Mouse (Mus musculus) hindbrain, postnatal 0 days (tissue): ENCODE measurements around the gene N4bp2l2. TPM values are rescaled to one million over a fixed set of nuclear protein-coding genes. Genes with fewer than 3 reads are reported as not detected.

Source experiments
- ATAC-seq: fragments of 200-750 bp; cut with Nextera tagmentation; 2 replicates; pipeline ENCODE4 v1.8.0; 2017; ENCODE audit warnings: mild to moderate bottlenecking, moderate TSS enrichment, moderate library complexity
- DNase-seq: peaks from one replicate; pipeline ENCODE4 v3.0.0-alpha.2; 2015; ENCODE audit warnings: low spot score
- H3K27ac ChIP-seq: fragments of 300-500 bp; sonication (generic); 2 replicates; pipeline ENCODE4 v1.5.1; 2014; ENCODE audit warnings: mild to moderate bottlenecking
- H3K27me3 ChIP-seq: fragments of 300-500 bp; sonication (generic); 2 replicates; pipeline ENCODE4 v1.6.1; 2014; ENCODE audit warnings: low read length, mixed read lengths; ENCODE audit not compliant: insufficient read depth
- H3K36me3 ChIP-seq: fragments of 300-500 bp; sonication (generic); 2 replicates; pipeline ENCODE4 v1.6.1; 2014; ENCODE audit warnings: low read length, mixed read lengths; ENCODE audit not compliant: insufficient read depth
- H3K4me1 ChIP-seq: fragments of 300-500 bp; sonication (generic); 2 replicates; pipeline ENCODE4 v1.6.1; 2014; ENCODE audit warnings: antibody characterized with exemption, low read length, mixed read lengths; ENCODE audit not compliant: insufficient read depth
- H3K4me2 ChIP-seq: fragments of 300-500 bp; sonication (generic); 2 replicates; pipeline ENCODE4 v1.6.1; 2014; ENCODE audit warnings: low read depth, mild to moderate bottlenecking, low read length, moderate library complexity, mixed read lengths
- H3K4me3 ChIP-seq: fragments of 300-500 bp; sonication (generic); 2 replicates; pipeline ENCODE4 v1.5.1; 2014; ENCODE audit warnings: low read length
- H3K9ac ChIP-seq: fragments of 300-500 bp; sonication (generic); replicated peaks from 2 replicates; pipeline ENCODE4 v1.6.1; 2014; ENCODE audit warnings: mild to moderate bottlenecking, low read length, moderate library complexity, mixed read lengths
- H3K9me3 ChIP-seq: fragments of 300-500 bp; sonication (generic); 2 replicates; pipeline ENCODE4 v1.6.1; 2016; ENCODE audit warnings: low read length, mixed read lengths
- CTCF ChIP-seq: IDR thresholded peaks from 2 replicates; pipeline ENCODE4 v1.5.1; 2016; ENCODE audit warnings: antibody characterized with exemption, control low read depth, low read depth
- WGBS: fragments of 180-500 bp; shearing (Covaris S2); extraction: QIAGEN DNeasy Blood & Tissue Kit; methylation state at CpG from one replicate; pipeline ENCODE4 v1.1.7; 2014; 5-methylcytosine and 5-hydroxymethylcytosine counted together
- polyA plus RNA-seq: library from polyadenylated mRNA; unstranded; fragments of >200 nt; fragmentation: Nextera tagmentation; extraction: Ambion mirVana; gene quantifications from 2 replicates; pipeline ENCODE4 v1.2.1, GENCODE M21; 2015
- total RNA-seq: library from RNA; depleted of rRNA; stranded (reverse); fragments of >200 nt; gene quantifications from 2 replicates; pipeline ENCODE4 v1.2.3, GENCODE M21; 2014

N4bp2l2 gene
- total and polyA plus RNA-seq, 2 experiments from 2014 or later = 31.5 to 37.6 TPM

DNA sequence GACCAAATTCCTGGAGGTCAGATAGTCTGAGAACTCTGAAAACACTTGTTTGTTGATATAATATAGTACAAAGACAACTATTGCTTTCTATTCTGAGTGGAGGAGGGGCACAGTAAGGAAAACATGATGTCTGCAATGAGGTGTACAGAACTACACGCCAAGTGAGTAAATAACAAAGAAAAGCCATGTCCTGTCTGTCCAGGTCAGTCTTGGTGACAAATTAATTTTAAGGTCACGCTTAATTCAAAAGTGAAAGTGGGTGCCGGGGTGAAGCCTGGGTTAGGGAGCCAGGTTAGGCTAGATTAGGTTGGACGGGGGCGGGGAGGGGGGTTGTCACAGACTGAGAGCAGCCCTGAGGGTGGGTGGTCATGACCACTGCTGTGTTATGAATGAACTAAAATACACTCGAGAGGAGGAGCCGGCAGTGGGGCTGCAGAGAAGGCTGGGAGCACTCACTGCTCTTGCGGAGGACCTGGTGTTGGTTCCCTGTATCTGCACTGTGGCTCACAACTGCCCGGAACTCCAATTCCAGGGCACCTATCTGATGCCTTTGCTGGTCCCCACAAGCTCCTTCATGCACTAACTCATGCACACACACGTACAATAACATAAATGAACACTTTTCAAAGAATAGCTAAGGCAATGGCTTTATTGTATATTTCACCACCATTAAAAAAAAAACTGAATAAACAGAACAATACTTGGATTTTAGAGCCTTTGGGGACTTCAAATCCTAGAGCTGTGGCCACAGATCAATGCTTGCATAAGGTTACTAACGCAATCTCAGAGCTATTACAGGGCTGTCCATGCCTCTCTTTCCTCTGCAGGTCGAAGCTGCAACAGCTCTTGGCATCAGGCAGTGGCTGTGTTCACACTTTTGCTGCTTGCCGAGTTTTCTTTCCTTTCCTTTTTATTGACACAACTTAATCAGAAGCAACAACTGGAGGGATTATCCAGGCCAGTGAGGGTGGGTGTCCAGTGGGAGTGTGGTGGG is 66.4 kb downstream of the N4bp2l2 start:
- Histone ChIP-seq H3K4me2 (no peak overlapping the region), H3K9ac (no peak overlapping the region), H3K4me3 (no peak overlapping the region), H3K27ac (no peak overlapping the region), H3K4me1 (peaks cover 8% of the 10 kb centered on the region; the same call in 1 of the 2 replicates), H3K36me3 (no peaks in the 10 kb centered on the region), H3K9me3 (no peaks in the 10 kb centered on the region), H3K27me3 (no peaks in the 10 kb centered on the region)
- ATAC-seq (no peak), DNase-seq (no peak)
- no peak for TF ChIP-seq CTCF
- WGBS = 65% methylated on average over 13 of the region's 13 CpGs

DNA sequence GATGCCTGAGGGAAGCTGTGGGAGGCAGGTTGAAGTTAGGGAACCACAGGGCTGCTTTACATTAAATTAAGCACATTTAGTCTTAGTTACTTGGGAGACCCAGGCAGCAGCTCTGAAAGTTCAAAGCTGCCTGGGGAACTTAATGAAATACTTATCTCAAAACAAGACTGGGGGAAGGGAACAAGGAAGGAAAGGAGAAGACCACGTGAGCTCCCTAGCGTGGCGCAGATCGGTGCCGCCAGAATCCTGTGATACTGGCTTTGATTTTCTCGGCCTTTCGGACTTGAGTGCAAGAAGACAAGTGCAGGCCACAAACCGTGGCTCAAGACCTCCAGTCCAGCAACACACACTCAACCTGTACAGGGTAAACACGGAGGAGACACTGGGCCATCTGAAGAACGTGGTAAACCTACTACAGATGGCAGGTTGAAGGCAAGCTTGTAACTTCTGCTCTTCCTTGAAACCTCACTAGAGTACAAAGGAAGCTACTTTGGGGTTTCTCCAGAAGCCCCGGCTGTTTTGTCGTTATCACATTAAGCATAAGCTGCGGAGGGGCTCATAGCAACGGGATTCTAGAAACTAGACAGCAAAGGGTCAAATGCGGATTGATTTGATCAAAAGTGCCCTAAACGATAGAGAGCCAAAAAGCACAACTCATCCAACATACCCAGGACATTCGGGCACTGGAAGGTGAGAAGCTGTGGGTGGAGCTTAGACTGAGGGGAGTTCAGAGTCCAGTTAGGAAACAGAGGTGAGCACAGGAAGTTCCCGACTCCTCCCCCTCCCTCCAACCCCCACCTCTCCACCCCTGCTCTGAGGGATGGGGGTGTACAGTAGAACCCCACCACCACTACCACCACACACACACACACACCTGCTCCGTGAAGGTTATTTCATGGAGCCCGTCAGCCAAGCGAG is 67.5 kb downstream of the N4bp2l2 start:
- Histone ChIP-seq H3K4me1 (peaks cover 8% of the 10 kb centered on the region; the same call in 1 of the 2 replicates), H3K27ac (no peak overlapping the region), H3K4me3 (no peak overlapping the region), H3K27me3 (no peaks in the 10 kb centered on the region), H3K9me3 (no peaks in the 10 kb centered on the region), H3K4me2 (no peak overlapping the region), H3K9ac (no peak overlapping the region), H3K36me3 (no peaks in the 10 kb centered on the region)
- ATAC-seq = no peak
- DNase-seq = no peak
- 74% methylated on average over 21 of the region's 21 CpGs for WGBS
- TF ChIP-seq CTCF = no peak

DNA sequence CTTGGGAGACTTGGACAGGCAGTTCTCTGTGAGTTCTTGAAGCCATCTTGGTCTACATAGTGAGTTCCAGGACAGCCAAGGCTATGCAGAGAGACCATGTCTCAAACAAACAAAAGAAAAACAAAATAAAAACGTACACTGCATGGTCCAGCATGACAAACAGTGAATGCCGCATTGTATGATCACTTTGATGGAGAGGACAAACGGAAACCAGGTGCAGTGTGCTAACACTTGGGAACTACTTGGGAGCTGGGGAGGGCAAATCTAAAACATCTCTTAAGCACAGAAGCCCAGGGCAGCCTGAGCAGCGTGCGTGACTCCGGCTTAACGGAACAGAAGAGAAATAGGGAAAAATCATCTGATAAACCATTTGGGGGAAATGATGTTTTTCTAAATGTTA is 68.9 kb downstream of the N4bp2l2 start, which contains the start of gene N4bp2l1:
N4bp2l1 (minus strand) TSS at position 101 of the 400 bp plus-strand sequence.
- Histone ChIP-seq H3K36me3 (no peaks in the 10 kb centered on the region), H3K9ac (no peak within 1 kb of the TSS), H3K9me3 (no peaks in the 10 kb centered on the region), H3K4me2 (no peak within 1 kb of the TSS), H3K4me1 (peaks cover 8% of the 10 kb centered on the region; the same call in 1 of the 2 replicates), H3K4me3 (no peak within 1 kb of the TSS), H3K27ac (no peak within 1 kb of the TSS), H3K27me3 (no peaks in the 10 kb centered on the region)
- DNase-seq = no peak
- WGBS = 87% methylated on average over 7 of the region's 7 CpGs
- TF ChIP-seq CTCF = no peak
- ATAC-seq = no peak

DNA sequence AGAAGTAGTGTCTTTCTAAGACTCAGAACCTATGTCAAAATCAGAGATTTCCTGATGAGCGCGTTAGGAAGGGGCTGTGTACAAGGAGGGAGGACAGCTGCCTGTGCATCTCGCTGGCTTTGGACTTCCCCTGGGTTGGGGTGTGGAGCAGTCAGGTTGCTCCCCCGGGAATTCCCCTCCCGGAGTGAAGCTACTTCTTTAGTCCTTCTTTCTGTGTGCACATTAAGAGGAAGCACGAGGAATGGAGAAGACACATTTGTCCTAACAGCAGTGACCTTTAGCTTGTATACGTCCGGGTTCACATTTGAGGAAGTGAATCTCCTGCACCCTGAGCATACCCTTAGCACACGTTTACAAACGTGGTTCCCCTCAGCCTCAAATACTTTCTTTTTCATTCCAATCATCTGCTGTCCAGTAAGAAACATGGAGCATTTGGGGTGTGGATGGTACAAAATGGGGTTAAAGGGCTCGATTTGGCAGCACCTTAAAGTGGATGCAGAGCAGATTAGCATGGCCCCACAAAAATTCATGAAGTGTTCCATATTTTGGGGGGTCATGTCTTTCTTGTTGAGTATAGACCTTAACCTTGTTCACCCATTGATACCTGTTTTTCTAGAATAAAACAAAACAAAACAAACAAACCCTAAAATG is 70.5 kb downstream of the N4bp2l2 start:
- Histone ChIP-seq H3K4me1 (0 out of 2 replicates have a peak, but pooled peaks cover 3% of the 10 kb centered on the region), H3K9me3 (no peaks in the 10 kb centered on the region), H3K36me3 (no peaks in the 10 kb centered on the region), H3K27me3 (no peaks in the 10 kb centered on the region), H3K4me3 (no peak overlapping the region), H3K4me2 (no peak overlapping the region), H3K27ac (no peak overlapping the region), H3K9ac (no peak overlapping the region)
- no peak for TF ChIP-seq CTCF
- ATAC-seq = no peak
- no peak for DNase-seq
- 56% methylated on average over 11 of the region's 11 CpGs for WGBS

DNA sequence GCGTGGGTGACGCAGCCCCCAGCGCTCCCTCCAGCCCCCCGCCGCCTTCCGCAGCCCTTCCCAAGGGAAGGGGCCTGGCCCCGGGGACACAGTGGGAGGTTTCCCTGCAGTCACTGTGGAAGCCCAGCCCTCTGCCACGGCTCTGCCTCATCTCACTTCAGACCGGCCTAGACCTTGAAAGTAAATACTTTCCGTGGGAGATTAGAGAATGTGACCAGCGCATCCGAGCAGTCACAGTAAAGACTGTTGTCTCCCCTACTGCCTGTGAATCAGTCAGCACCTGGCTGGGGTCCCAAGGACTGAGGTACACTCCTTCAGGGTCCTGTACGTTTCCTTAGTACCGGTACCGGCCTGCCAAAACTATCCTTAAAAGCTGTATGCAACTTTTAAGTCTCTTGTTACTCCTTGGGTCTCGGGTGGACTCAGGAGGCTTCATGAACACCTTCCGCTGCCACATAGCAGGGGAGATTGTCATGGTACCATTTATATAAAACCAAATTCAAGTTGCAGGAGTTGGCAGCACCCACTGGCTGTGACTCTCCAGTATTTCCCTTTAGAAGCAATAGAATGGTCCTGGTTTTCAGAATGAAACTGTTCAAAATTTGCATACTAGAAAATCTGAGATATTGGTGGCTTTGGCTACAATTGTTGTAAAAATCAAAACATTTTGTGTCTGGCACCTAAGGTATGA is 71.2 kb downstream of the N4bp2l2 start:
- Histone ChIP-seq H3K36me3 (no peaks in the 10 kb centered on the region), H3K9ac (peak overlapping the region; percentile 83), H3K4me3 (peak overlapping the region; percentile 91), H3K9me3 (no peaks in the 10 kb centered on the region), H3K4me2 (peak overlapping the region; percentile 92), H3K27ac (peak overlapping the region; percentile 81), H3K4me1 (0 out of 2 replicates have a peak, but pooled peaks cover 3% of the 10 kb centered on the region), H3K27me3 (no peaks in the 10 kb centered on the region)
- no peak for TF ChIP-seq CTCF
- DNase-seq = no peak
- ATAC-seq = peak; percentile 68; the same call in 1 of the 2 replicates
- WGBS = 8% methylated on average over 13 of the region's 17 CpGs
